Mouse (Mus musculus): ENCODE results near the gene Mgat4a. TPM values are rescaled to one million over a fixed set of nuclear protein-coding genes. Genes with fewer than 3 reads are reported as not detected.

Gene Mgat4a
- total RNA-seq (2021), result 10.6 and 11.2 TPM in 2 replicates
- long read RNA-seq, experiment 1, partial matches to known transcripts, result 0 of 2 reads
- long read RNA-seq, experiment 1, other reads (novel, unspliced or antisense), result 2 of 2 reads
- long read RNA-seq, experiment 2, partial matches to known transcripts, result 0 of 3 reads
- long read RNA-seq, experiment 2, other reads (novel, unspliced or antisense), result 3 of 3 reads

DNA sequence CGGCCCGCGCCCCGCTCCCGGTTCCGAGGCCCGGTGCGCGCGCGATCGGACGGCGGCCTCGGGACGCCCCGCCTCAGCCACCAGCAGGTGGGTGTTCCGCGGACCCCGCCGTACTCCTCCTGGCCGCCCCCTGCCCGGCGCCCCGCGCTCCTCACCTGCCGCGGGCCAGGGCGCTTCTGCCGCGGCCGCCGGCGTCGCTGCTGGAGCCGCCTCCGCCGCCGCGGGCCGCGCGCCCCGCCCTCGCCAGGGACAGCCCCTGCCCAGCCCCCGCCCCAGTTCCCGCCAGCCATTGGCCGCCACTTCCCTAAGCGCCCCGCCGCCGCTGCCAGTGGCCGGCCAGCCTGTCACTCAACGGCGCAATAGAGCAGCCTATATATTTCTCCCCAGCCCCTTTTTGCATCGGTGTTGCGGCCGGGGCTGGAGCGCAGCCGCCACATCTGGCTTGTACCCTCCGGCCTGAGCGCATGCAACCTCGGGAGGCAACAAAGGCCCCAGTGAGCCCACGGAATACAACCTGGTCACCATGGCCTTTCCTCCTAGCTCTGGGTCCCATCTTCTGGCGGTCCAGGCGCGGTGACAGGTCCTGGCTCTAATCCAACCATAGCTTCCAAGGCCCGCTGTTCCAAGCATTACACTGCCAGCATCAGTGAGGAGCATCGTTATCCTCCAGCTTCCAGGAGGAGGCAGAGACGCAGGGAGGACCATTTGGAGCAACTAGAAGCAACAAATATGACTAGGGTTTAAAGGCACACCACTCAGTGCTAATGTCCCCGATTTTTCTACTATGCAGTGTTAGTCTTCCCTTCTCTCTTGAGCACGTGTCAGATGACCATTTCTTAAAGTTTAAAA, at the start of gene Mgat4a:
Gene Mgat4a, minus strand, starts transcription at position 207 of the 849 bp plus-strand sequence.
- peak; percentile 94 for DNase-seq

DNA sequence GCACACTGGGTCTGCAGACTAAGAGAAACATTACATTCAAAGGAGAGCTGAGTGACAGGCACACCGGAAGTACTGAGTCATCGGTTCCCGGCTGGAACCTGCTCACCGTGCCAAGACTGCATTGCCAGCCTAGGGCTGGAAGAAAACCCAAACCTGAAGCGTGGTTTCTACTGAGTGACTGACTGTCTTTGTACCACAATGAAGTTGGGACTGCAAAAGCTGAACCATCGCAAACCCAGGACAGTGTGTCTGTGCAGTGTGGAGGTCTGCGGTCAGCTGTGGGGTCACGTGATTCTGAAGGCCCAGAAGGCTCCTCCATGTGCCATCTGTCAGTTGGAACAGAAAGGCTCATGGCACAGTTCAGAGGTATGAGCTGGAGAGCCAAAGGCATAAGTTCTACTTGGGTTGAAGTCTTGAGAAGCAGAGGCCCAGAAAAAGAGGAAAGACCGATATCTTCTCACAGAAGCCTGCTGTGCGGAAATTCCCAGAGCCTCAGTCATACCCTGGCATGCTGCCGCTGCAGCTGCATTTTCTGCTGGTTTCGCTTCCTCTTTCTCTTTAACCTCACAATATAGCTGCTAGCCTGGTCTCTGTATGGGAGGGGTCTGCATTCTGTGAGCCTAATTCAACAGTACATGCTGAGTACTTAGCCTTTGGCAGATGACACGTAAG, 45.1 kb upstream of the Mgat4a start:
- peak; percentile 71 for DNase-seq

- DNase-seq, result no peak
Measured at GRCm38 (mm10) chr1:37583795-37584464, 43.1 kb upstream of the Mgat4a start.

- DNase-seq, result no peak
Measured at GRCm38 (mm10) chr1:37583167-37583566, 42.4 kb upstream of the Mgat4a start.

DNA sequence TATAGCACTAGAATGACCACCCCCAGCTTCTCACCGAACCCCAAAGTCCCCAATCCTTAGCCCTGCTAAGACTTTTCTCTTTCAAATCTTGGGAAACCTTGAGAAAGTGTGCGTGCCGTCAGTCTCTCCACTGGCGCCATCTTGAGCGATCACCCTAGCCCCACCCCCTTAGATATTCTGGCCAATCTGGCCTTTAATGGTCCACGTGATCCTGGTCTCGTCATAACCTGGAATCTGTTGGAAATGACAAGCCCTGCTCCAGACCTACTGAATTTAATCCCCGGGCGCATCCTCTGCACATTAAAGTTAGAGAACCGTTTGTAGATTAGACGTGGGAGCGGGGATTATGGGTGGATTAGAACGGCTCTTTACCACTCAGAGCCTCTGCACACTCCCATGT, 38.9 kb upstream of the Mgat4a start:
- no peak for DNase-seq

DNA sequence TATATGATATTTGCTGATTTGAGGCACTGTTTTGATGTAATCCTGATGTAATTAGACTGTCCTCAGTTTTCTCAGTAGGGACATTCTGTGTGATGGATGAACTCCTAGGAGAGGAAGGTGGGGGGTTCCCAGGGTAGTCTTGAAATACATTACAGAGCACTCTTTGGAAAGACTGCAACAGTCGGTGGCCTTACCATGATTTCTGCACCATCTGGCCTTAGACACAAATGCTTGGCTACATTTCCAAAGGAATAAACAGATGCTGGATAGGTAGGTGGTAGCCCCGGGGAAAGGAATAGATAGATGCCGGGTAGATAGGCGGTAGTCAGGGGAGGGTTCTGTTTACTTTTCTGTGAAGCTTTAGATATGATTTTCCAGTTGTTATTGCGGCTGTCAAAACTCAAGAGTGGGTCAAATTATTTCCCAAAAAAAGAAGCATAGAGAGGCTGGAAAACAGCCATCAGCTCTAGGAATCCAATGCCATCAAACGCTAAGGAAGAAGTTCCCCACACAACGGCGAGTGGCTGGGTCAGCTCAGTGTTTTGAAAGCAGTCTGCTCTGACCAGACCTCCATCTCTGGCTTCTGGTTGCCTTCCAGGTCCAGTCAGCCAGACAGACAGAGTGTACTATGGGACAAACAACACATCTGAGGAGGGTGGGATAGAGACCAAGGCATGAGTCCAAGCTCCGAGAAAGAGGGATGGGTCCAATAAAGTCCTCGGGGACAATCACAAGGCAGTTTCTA, 31.9 kb upstream of the Mgat4a start:
- no peak for DNase-seq

DNA sequence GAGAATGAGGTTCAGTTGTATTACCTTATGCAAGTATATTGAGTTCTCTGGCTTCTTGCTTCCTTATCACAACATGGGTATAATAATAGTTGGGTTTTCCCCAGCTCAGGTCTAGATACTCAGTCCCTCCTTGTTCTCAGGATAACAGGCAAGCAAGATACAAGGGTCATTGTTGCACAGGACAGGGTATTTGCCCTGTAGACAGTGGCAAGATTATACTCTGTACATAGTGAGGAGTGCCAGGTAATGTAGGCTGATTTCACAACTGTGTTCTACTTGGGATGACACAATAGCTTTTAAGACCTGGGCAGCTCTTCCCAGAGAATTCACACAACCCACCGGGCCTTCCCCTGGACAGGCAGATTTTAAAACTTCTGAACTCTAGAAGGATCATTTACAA, 27.6 kb upstream of the Mgat4a start:
- no peak for DNase-seq

GRCm38 (mm10) chr1:37566754-37567153, 25.9 kb upstream of the Mgat4a start:
- no peak for DNase-seq

- DNase-seq, result no peak
Measured at GRCm38 (mm10) chr1:37566344-37566743, 25.5 kb upstream of the Mgat4a start.

DNA sequence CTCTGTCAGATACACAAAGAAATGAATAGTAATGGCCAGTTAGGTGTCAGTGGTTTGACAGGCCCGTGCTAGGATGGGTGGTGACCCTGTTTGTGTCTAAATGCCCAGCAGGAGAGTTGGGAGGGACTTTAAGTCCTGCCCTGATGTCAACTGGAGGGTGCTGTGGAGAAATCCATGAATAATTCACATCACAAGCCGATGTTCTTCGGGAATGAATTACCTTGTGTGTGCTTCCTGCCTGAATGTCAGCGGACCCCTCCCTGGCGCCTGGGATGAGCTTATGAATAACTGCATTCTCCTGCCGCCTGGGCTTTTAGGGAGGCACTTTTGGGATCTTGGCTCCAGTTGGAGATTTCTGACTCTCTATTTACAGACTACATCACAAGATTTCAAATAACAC, 24.6 kb upstream of the Mgat4a start:
- no peak for DNase-seq

GRCm38 (mm10) chr1:37561955-37562354, 21.1 kb upstream of the Mgat4a start:
- DNase-seq, result no peak

DNA sequence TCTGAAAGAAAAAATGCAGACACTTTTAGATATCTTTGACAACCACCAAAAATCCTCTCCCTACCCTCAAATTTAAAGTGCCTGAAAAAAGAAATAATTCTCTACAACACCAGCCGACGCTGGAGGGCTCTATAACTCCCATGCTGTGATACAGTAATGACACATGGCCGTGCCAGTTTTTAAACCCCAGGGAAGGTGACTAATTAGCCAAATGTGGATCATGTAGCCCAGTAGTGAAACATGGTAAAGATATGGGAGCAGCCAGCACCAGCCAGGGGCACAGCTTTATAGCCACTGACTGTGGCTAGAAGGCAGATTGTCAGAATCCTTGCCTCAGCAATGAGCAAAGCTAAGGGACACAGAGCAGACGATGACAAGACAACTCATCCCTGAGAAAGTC, 19.5 kb upstream of the Mgat4a start:
- no peak for DNase-seq

DNA sequence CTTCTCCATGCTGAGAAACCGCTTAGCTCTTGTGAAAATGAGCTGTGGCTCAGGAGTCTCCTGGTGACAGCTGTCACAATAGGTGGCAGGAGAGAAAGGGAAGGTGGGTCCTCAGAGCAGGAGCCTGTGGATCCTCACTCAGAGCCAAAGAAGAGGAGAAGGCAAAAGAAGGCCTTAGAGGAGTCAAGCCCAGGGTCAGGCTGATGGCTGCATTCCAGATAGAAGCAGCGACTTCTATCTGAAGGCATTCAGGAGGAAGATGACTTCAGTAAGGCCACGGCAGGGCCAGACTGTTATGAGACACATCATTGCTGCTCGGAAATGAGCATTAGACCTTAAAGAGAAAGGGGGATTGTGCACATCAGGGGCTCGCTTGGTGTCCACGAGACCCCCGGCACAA, 11.2 kb upstream of the Mgat4a start:
- peak; percentile 14 for DNase-seq

DNA sequence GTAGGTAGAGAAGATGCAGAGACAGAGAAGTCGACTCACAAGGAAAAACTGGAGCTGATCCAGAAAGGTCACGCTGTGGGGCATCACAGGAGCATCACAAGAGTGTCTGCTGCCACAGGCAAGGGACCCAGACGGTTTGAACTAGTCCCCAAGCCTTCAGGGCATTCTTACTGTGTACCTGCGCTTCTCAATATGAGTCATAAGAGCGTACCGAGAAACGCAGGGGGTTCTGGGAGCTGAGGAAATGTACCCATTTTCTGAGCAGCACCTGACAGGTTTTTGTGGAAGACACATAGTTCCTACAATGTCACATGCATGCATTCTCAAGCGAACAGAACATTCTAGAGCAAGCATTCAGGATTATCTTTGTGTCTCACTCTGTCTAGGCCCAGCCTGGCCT, 8.7 kb upstream of the Mgat4a start:
- DNase-seq, result no peak

GRCm38 (mm10) chr1:37546398-37547051, 5.7 kb upstream of the Mgat4a start:
- no peak for DNase-seq

DNA sequence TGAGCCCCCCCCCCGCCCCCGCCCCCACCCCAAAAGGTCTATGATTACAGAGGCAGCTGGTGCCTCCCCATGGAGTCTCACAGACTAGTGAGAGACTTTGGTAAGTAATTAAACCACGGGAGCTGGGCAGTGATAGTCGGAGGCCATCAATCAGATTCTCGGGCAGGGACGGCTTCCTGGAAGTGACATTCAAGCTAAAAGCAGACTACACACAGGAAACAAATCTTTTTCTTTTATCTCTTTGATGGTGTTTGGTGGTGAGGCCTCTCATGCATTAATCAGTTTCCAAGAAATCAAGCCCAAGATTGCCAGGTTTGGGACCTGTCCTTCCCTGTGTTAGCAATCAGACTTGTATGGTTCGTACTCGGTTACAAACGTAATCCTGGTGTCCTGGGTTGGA, 3.4 kb upstream of the Mgat4a start:
- DNase-seq, result no peak

DNA sequence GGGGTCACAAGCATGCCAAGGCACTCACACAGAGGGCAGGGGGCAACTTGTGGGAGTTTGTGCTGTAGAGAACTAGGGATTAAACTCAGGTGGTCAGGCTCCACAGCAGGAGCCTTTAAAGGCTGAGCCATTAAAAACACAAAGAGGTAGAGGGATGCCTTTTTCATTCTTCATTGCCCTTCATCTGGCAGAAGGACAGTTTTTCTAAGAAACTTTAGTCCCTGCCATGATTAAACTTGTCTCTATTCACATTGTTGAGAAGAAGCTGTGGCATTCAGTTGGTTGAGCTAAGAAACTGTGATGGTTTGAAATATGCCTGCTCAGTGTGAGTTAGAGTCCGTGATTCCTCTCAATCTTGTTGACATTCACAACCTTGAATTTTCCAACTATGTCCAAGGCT, 2.2 kb upstream of the Mgat4a start:
- DNase-seq, result no peak

GRCm38 (mm10) chr1:37539968-37540809, 627 bp downstream of the Mgat4a start:
- peak; percentile 24 for DNase-seq

DNA sequence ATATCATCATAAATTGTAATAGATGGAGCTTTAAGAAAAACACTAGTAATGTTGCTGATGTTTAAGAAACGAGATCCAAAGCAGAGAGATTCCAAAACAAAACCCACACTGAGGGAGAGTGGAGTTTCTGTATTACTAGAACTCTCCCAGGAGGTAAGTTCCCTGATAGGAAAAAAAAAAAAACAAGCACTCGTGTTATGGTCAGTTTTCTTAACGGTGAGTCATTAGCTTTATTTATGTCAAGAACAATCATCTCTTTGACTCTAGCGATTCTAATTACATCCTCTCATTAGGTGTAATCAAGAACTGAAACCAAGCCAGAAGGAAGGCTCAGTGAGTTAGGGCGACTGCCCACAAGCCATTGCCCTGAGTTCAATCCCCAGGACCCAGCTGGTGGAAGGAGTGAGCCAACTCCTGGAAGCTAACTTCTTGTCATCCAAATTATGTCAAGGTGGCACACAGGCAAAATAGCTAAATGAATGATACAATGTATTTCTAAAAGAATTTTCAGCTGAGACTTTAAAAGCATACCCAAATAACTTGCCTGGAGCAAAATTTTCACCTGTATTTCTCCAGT, 6.2 kb downstream of the Mgat4a start:
- no peak for DNase-seq

- DNase-seq, result no peak
Measured at GRCm38 (mm10) chr1:37533181-37533580, 7.6 kb downstream of the Mgat4a start.
